Mouse (Mus musculus) midbrain, embryonic 16.5 days (tissue): ENCODE results near the gene Abr. TPM values are rescaled to one million over a fixed set of nuclear protein-coding genes. Genes with fewer than 3 reads are reported as not detected.

Experiments used
- ATAC-seq: fragments of 200-750 bp; cut with Nextera tagmentation; 2 replicates; pipeline ENCODE4 v1.8.0; 2017; ENCODE audit warnings: moderate TSS enrichment
- H3K27ac ChIP-seq: fragments of 300-500 bp; sonication (generic); 2 replicates; pipeline ENCODE4 v1.5.1; 2014; ENCODE audit warnings: mild to moderate bottlenecking, low read length, mixed read lengths
- H3K27me3 ChIP-seq: fragments of 300-500 bp; sonication (generic); 2 replicates; pipeline ENCODE4 v1.6.1; 2014; ENCODE audit warnings: low read depth, low read length, mixed read lengths; ENCODE audit not compliant: control insufficient read depth, insufficient read depth
- H3K36me3 ChIP-seq: fragments of 300-500 bp; sonication (generic); 2 replicates; pipeline ENCODE4 v1.6.1; 2014; ENCODE audit warnings: mild to moderate bottlenecking, low read length, moderate library complexity, mixed read lengths; ENCODE audit not compliant: control insufficient read depth, insufficient read depth
- H3K4me1 ChIP-seq: fragments of 300-500 bp; sonication (generic); 2 replicates; pipeline ENCODE4 v1.6.1; 2014; ENCODE audit warnings: mild to moderate bottlenecking, low read length, mixed read lengths; ENCODE audit not compliant: control insufficient read depth, insufficient read depth
- H3K4me2 ChIP-seq: fragments of 300-500 bp; sonication (generic); 2 replicates; pipeline ENCODE4 v1.6.1; 2014; ENCODE audit warnings: mild to moderate bottlenecking, low read length, mixed read lengths
- H3K4me3 ChIP-seq: fragments of 300-500 bp; sonication (generic); 2 replicates; pipeline ENCODE4 v1.5.1; 2014; ENCODE audit warnings: low read depth, mild to moderate bottlenecking, low read length, moderate library complexity, mixed read lengths
- H3K9ac ChIP-seq: fragments of 300-500 bp; sonication (generic); 2 replicates; pipeline ENCODE4 v1.6.1; 2014; ENCODE audit warnings: low read depth, low read length, mixed read lengths
- H3K9me3 ChIP-seq: fragments of 300-500 bp; sonication (generic); replicated peaks from 2 replicates; pipeline ENCODE4 v1.6.1; 2014; ENCODE audit warnings: mild to moderate bottlenecking, low read length, mixed read lengths; ENCODE audit not compliant: control insufficient read depth, poor library complexity, severe bottlenecking
- WGBS: fragments of 180-500 bp; shearing (Covaris S2); extraction: QIAGEN DNeasy Blood & Tissue Kit; methylation state at CpG from one replicate; pipeline ENCODE4 v1.1.7; 2014; 5-methylcytosine and 5-hydroxymethylcytosine counted together
- polyA plus RNA-seq: library from polyadenylated mRNA; unstranded; fragments of >200 nt; fragmentation: Nextera tagmentation; extraction: Ambion mirVana; gene quantifications from 2 replicates; pipeline ENCODE4 v1.2.1, GENCODE M21; 2015

The Abr gene
- polyA plus RNA-seq, 1 experiment from 2014 or later = 110 TPM

GRCm38 (mm10) chr11:76372120-76372519 lies 250.0 kb downstream of the Abr start:
- Histone ChIP-seq H3K9me3 (no peaks in the 10 kb centered on the region), H3K27me3 (no peaks in the 10 kb centered on the region), H3K9ac (no peak overlapping the region), H3K36me3 (no peaks in the 10 kb centered on the region), H3K27ac (no peak overlapping the region), H3K4me1 (peaks cover 3% of the 10 kb centered on the region), H3K4me3 (no peak overlapping the region), H3K4me2 (no peak overlapping the region)
- 67% methylated on average over 2 of the region's 2 CpGs for WGBS
- no peak for ATAC-seq

GRCm38 (mm10) chr11:76370491-76370890 lies 251.6 kb downstream of the Abr start:
- ATAC-seq = no peak
- Histone ChIP-seq H3K27me3 (no peaks in the 10 kb centered on the region), H3K36me3 (no peaks in the 10 kb centered on the region), H3K4me2 (no peak overlapping the region), H3K4me3 (no peak overlapping the region), H3K27ac (no peak overlapping the region), H3K4me1 (peaks cover 3% of the 10 kb centered on the region), H3K9ac (no peak overlapping the region), H3K9me3 (no peaks in the 10 kb centered on the region)

Other genes starting within 250 kb of the Abr start
- gene Nxn, start 223.2 kb downstream of the Abr start, polyA plus RNA-seq = 16.3 and 17.4 TPM in 2 replicates
- 95.9 and 105 TPM in 2 replicates for gene Timm22, start 215.4 kb downstream of the Abr start, polyA plus RNA-seq
- gene Bhlha9, start 50.2 kb upstream of the Abr start, polyA plus RNA-seq = 1.3 and 1.9 TPM in 2 replicates
- 0.21 and 0.24 TPM in 2 replicates for gene Trarg1, start 57.5 kb upstream of the Abr start, polyA plus RNA-seq
- gene Gosr1, start 141.3 kb upstream of the Abr start, polyA plus RNA-seq = 26.4 and 28.3 TPM in 2 replicates
- gene Cpd, start 224.7 kb upstream of the Abr start, polyA plus RNA-seq = 6.1 and 6.2 TPM in 2 replicates